Mouse (Mus musculus): ENCODE data around the gene Pygm. TPM values are rescaled to one million over a fixed set of nuclear protein-coding genes. Genes with fewer than 3 reads are reported as not detected.

Pygm gene
- 28.7 and 48.3 TPM in 2 replicates for polyA plus RNA-seq (2012; ENCODE audit: insufficient read depth, insufficient read length, missing spikeins)

DNA sequence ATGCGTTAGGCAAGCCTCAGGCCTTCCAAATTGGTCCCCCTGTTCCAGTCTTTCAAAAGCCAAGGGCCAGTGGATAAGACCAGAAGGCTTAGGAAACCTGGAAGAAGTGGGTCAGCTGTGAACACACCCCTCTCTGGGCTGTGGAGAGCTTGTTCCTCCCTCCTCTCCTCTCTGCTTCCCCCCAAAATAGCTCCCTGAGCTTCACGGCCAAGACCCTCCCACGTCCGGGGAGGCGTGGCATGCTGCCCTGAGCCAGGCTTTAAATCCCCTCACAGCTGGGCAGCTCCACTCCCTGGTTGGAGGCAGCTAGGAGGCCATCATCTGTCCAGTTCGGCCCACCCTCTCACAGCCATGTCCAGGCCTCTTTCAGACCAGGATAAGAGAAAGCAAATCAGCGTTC lies at the start of gene Pygm:
Gene Pygm, plus strand, starts transcription at position 272 of the 400 bp plus-strand sequence.
- Histone ChIP-seq H3K4me3 (ENCODE audit: insufficient read depth, low read depth, low read length) (peak within 1 kb of the TSS; percentile 46), H3K4me1 (ENCODE audit: control insufficient read depth, insufficient read depth, insufficient read length, low read length) (peaks cover 6% of the 10 kb centered on the region), H3K27ac (replicated peaks; ENCODE audit: low read depth, low read length) (peak within 1 kb of the TSS; percentile 7; the same call in 1 of the 2 replicates)

DNA sequence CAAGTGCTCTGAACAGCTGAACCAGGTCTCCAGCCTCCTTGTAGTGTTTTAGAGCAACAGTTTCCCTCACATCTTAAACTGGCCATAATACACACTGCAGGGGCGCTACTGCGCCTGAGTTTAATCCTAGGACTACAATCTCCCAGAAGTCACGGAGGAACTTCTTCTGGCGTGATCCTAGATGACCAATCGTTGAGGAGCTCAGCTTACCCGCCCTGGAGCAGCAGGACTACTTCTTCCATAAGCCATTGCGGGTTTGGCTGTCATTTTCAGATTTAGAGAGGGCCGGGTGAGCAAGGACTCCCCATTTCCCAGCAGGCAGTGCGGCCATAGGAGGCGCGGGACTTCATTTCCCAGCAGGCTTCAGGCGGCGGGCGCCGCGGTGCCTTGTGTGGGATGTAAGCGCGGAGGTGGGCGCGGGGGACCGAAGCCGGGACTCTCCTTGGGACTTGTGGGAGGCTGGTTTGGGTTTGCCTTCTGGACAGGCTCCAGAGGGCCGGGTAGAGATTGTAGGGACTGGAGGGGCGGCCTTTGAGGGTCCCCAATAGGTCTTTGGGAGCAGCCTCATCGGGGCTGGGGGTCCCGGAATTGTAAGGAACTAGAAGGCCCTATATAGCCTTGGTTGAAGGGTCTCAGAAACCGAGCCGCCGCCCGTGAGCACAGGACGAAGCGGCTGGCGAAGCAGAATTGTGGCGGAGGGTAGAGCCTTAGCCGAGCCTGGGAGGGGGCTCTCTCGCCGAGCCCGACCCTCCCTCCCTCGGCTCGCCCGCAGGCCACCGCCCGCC lies 49.3 kb upstream of the Pygm start, which contains the start of gene Men1:
Gene Men1, plus strand, starts transcription at position 307 of the 785 bp plus-strand sequence.
- H3K4me1 ChIP-seq (ENCODE audit: control insufficient read depth, insufficient read depth, insufficient read length, low read length) = peaks cover 7% of the 10 kb centered on the region
- peak within 1 kb of the TSS; percentile 75 for H3K4me3 ChIP-seq (ENCODE audit: insufficient read depth, low read depth, low read length)
- peak within 1 kb of the TSS; percentile 59 for H3K27ac ChIP-seq (replicated peaks; ENCODE audit: low read depth, low read length)

DNA sequence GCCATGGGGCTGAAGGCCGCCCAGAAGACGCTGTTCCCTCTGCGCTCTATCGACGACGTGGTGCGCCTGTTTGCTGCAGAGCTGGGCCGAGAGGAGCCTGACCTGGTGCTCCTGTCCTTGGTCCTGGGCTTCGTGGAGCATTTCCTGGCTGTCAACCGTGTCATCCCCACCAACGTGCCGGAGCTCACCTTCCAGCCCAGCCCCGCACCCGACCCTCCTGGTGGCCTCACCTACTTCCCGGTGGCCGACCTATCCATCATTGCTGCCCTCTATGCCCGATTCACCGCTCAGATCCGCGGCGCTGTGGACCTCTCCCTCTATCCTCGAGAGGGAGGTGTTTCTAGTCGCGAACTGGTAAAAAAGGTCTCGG lies 48.8 kb upstream of the Pygm start:
- no peak overlapping the region for H3K27ac ChIP-seq (replicated peaks; ENCODE audit: low read depth, low read length)
- peak overlapping the region; percentile 75 for H3K4me3 ChIP-seq (ENCODE audit: insufficient read depth, low read depth, low read length)
- H3K4me1 ChIP-seq (ENCODE audit: control insufficient read depth, insufficient read depth, insufficient read length, low read length) = peaks cover 7% of the 10 kb centered on the region

DNA sequence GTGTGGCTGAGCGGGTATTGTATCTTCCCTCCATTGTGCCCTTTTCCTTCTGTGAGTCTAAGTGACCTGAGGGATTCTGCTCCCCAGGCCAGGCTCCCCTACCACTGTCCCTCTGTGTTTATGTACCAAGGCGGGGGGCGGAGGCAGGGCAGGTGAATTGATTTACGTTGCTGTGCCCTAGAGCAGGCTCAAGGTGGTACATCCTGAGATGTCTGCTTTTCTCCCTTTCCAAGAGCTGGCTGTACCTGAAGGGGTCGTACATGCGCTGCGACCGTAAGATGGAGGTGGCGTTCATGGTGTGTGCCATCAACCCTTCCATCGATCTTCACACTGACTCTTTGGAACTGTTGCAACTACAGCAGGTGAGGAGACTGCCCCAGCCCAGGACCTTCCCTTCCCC lies 47.3 kb upstream of the Pygm start:
- H3K4me3 ChIP-seq (ENCODE audit: insufficient read depth, low read depth, low read length) = no peak overlapping the region
- no peak overlapping the region for H3K27ac ChIP-seq (replicated peaks; ENCODE audit: low read depth, low read length)
- H3K4me1 ChIP-seq (ENCODE audit: control insufficient read depth, insufficient read depth, insufficient read length, low read length) = peaks cover 7% of the 10 kb centered on the region

DNA sequence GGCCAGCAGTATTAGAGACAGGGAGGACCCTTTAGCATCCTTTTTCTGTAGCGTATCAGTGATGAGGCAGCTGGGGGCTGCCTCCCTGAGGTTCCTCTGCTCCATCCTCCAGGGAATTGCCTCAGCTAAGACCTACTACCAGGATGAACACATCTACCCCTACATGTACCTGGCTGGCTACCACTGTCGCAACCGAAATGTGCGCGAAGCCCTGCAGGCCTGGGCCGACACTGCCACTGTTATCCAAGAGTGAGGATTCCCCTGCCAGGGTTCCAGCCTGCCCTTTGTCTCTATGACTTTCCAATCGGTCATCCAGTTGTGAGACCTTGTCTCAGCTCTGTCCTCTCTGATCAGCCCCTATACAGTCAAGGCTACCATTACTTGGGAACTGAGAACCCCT lies 46.0 kb upstream of the Pygm start:
- no peak overlapping the region for H3K4me3 ChIP-seq (ENCODE audit: insufficient read depth, low read depth, low read length)
- no peak overlapping the region for H3K27ac ChIP-seq (replicated peaks; ENCODE audit: low read depth, low read length)
- peaks cover 12% of the 10 kb centered on the region for H3K4me1 ChIP-seq (ENCODE audit: control insufficient read depth, insufficient read depth, insufficient read length, low read length)

DNA sequence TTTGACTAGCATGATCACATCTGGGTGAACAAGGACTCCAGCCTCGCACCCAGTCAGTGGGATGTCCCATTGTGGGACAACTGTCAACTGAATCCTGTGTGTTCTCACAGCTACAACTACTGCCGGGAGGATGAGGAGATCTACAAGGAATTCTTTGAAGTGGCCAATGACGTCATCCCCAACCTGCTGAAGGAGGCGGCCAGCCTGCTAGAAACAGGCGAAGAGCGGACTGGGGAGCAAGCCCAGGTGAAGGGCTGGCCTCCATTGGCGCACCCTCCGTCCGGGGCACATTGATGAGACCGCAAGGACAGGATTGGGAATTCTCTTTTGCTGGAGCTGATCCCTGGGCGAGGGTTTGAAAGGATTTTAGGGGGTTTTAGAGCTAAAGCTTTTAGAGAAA lies 45.5 kb upstream of the Pygm start:
- Histone ChIP-seq H3K4me1 (ENCODE audit: control insufficient read depth, insufficient read depth, insufficient read length, low read length) (peaks cover 12% of the 10 kb centered on the region), H3K27ac (replicated peaks; ENCODE audit: low read depth, low read length) (no peak overlapping the region), H3K4me3 (ENCODE audit: insufficient read depth, low read depth, low read length) (no peak overlapping the region)

DNA sequence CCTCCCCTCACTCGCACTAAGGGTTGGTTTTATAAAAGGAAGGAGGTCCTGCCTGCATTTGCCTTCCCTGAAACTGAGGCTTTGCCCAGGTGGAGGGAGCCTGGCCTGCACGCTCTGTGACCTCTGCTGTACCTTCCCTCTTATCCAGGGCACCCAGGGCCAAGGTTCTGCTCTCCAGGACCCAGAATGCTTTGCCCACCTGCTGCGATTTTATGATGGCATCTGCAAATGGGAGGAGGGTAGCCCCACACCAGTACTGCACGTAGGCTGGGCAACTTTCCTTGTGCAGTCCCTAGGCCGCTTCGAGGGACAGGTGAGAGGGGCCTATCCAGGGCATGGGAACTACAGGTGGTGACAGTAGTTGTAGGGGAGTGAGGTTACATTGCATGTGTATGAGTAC lies 45.0 kb upstream of the Pygm start:
- no peak overlapping the region for H3K27ac ChIP-seq (replicated peaks; ENCODE audit: low read depth, low read length)
- H3K4me3 ChIP-seq (ENCODE audit: insufficient read depth, low read depth, low read length) = no peak overlapping the region
- peaks cover 12% of the 10 kb centered on the region for H3K4me1 ChIP-seq (ENCODE audit: control insufficient read depth, insufficient read depth, insufficient read length, low read length)

DNA sequence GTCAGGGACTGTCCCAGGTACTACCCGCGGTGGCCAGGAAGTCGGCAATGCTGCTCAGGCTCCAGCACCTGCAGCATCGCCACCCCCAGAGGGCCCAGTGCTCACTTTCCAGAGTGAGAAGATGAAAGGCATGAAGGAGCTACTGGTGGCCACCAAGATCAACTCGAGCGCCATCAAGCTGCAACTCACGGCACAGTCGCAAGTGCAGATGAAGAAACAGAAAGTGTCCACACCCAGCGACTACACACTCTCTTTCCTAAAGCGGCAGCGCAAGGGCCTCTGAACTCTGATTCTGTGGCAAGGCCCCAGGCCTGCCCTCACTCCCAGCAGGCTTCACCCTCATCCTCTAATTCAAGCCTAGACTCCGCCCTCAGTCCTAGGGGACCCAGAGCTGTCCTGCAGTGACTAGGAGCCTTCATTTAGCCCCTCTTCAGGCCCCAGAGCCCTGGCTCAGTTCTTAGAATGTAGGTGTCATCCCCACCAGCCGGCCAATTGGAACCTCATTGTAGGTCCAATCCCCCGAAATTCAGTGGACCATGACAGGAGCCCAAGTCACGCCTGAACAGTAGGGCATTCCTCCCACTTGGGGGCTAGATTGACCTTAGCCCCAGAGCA lies 44.2 kb upstream of the Pygm start:
- Histone ChIP-seq H3K4me1 (ENCODE audit: control insufficient read depth, insufficient read depth, insufficient read length, low read length) (peaks cover 12% of the 10 kb centered on the region), H3K27ac (replicated peaks; ENCODE audit: low read depth, low read length) (peak overlapping the region; percentile 97), H3K4me3 (ENCODE audit: insufficient read depth, low read depth, low read length) (peak overlapping the region; percentile 56)

DNA sequence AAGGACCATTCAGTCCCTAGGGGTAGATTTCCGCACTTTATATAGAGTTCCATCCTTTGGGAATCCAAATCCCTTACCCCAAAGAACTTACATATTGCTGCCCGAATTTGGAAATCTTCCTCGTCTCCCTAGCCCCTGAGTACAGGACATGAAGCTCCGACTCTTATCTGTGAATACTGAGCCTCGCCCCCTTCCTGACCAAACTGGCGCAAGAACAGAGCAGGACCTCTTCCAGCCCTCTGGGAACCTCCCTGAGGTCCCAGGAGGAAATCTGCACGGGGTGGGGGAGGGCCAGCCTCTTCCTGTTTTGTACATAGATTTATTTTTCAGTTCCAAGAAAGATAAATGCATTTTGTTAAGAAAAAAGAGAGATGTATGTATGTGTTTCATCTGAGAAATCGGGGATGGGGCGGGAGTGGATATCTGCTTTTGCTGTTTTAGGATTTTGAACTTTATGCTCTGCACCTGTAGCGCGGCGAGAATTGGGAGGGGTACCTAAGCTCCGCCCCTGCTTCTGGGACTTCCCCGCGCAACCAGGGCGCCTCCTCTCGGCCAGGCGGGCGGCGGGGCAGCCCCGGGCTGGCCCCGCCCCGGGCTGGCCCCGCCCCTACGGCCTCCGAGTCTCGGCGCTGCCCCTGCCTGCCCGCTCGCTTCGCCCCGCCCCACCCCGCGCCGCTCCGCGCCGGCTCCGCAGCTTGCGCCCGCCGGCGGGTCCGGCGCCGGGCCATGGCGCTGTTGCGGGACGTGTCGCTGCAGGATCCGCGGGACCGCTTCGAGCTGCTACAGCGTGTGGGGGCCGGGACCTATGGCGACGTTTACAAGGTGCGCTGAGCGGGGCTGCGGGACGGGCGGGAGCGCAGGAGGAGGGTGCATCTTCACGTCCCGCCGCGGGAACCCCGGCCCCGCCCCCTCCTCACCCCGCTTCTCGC lies 43.4 kb upstream of the Pygm start, which contains the start of gene Map4k2:
Gene Map4k2, plus strand, starts transcription at position 612 of the 929 bp plus-strand sequence.
- Histone ChIP-seq H3K27ac (replicated peaks; ENCODE audit: low read depth, low read length) (peak within 1 kb of the TSS; percentile 97), H3K4me1 (ENCODE audit: control insufficient read depth, insufficient read depth, insufficient read length, low read length) (peaks cover 10% of the 10 kb centered on the region), H3K4me3 (ENCODE audit: insufficient read depth, low read depth, low read length) (peak within 1 kb of the TSS; percentile 91)

DNA sequence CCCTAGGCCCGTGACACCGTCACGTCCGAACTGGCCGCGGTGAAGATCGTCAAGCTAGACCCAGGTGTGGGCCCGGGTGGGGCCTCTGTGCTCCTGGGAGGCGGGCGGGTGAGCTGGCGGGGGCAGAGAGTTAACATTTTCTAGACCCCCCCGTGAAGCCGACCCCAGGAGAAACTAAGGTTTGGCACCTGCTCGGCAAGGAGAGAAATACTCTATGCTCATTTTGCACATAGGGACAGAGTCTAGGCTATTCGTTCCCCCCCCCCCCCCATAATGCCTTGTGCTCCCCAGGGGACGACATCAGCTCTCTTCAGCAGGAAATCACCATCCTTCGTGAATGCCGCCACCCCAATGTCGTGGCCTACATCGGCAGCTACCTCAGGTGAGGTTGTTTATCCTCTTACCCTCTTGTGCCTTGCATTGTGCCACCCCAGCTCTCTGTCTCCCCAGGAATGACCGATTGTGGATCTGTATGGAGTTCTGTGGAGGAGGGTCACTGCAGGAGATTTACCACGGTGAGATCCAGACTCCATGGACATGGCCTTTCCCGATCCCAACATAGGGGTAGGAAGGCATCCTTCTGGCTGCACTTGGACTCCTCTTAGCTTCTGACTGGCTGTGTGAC lies 42.6 kb upstream of the Pygm start:
- peaks cover 9% of the 10 kb centered on the region for H3K4me1 ChIP-seq (ENCODE audit: control insufficient read depth, insufficient read depth, insufficient read length, low read length)
- peak overlapping the region; percentile 91 for H3K4me3 ChIP-seq (ENCODE audit: insufficient read depth, low read depth, low read length)
- peak overlapping the region; percentile 47 for H3K27ac ChIP-seq (replicated peaks; ENCODE audit: low read depth, low read length)

DNA sequence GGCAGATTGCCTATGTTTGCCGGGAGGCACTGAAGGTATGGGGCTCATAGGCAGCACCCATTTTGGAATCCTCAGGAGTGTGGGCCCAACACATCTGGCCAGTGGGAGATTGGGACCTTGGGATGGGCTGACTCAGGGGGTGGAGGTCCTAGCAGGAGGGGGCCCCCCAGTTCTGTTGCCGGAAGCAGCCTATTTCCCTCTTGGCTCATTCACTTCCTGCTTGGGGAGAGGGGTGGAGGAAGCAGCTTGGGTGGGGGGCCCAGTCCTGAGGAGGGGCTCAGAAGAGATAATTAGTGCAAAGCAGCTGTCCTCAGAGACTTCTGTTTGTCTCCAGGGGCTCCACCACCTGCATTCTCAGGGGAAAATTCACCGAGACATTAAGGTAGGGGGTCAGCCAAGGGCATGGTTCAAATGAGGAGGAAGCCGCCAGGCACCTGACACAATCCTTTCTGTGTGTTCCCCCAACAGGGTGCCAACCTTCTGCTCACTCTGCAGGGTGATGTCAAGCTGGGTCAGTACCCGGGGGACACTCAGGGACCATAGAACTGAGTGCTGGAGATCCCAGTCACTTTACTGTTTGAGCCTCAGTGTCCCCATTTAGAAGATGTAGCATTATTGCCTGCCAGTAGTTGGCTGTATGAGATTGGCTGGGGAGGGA lies 41.8 kb upstream of the Pygm start:
- peaks cover 9% of the 10 kb centered on the region for H3K4me1 ChIP-seq (ENCODE audit: control insufficient read depth, insufficient read depth, insufficient read length, low read length)
- peak overlapping the region; percentile 91 for H3K4me3 ChIP-seq (ENCODE audit: insufficient read depth, low read depth, low read length)
- H3K27ac ChIP-seq (replicated peaks; ENCODE audit: low read depth, low read length) = peak overlapping the region; percentile 14

DNA sequence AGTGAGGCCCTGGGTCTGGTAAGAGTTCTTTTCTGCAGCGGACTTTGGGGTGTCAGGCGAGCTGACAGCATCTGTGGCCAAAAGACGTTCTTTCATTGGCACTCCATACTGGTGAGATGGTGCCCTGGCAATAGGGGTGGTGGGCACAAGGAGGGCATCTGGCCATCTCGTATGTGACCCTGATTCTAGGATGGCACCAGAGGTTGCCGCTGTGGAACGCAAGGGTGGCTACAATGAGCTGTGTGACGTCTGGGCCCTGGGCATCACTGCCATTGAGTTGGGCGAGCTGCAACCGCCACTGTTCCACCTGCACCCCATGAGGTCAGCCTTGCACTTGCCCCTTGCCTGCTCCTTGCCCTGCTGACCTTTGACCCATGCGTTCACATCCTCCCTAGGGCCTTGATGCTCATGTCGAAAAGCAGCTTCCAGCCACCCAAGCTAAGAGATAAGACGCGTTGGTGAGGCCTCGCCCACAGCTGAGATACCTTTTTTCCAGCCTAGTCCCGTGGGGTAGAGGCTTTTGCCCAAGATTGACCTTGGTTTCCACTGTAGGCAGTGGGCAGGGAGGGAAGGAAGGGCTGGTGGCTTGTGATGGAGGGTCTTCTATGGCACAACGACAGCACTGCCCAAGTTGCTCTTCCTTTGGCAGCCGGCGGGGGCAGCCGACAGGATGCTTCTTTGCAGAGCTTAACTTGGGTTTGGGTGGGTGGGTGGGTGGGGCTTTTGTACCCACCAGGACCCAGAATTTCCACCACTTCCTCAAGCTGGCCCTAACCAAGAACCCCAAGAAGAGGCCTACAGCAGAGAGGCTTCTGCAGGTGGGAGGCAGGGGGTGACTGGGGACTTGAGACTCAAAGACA lies 40.9 kb upstream of the Pygm start:
- H3K4me1 ChIP-seq (ENCODE audit: control insufficient read depth, insufficient read depth, insufficient read length, low read length) = peaks cover 9% of the 10 kb centered on the region
- no peak overlapping the region for H3K4me3 ChIP-seq (ENCODE audit: insufficient read depth, low read depth, low read length)
- no peak overlapping the region for H3K27ac ChIP-seq (replicated peaks; ENCODE audit: low read depth, low read length)

DNA sequence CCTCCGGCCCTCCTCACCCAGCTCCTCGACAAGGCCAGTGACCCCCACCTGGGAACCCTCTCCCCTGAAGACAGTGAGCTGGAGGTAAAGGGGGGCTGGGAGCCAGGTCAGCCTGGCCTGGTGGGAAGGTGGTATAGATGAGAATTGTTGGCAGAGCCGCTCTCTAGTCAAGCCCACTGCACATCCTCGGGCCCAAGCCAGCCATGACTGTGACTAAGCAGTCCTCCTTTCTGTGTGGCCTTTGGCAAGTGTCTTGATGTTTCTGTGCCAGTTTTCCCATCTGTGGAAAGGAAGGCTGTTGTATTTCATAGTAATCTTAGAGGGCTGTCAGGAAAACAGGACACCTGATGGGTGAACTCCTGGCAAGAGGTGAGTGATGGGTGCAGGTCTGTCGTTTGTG lies 40.2 kb upstream of the Pygm start:
- Histone ChIP-seq H3K4me1 (ENCODE audit: control insufficient read depth, insufficient read depth, insufficient read length, low read length) (peaks cover 9% of the 10 kb centered on the region), H3K4me3 (ENCODE audit: insufficient read depth, low read depth, low read length) (no peak overlapping the region), H3K27ac (replicated peaks; ENCODE audit: low read depth, low read length) (no peak overlapping the region)

All from brown adipose tissue, adult 24 weeks (tissue).